Mouse (Mus musculus): ENCODE measurements around the gene Fam185a. TPM values are rescaled to one million over a fixed set of nuclear protein-coding genes. Genes with fewer than 3 reads are reported as not detected.

The Fam185a gene
- polyA plus RNA-seq, 1 experiment, result 2.4 TPM

DNA sequence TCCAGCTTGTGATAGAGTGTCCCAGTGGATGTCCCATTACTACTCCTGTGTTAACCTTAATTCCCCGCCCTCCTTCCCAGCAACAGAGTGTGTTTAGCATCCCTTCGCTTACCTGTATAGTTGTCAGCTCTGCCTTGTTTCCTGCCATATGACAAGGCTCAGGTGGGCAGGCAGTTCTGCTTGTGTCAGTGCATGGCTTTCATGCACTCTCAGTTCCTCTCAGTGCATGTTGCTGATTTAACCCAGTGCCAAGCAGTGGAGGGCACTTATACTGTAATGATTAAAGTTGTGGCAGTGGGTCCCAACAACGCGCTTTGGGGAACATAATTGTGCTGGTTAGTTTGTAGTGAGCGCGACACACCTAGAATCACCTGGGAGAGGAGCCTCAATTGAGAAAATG, 1.9 kb downstream of the Fam185a start:
- DNase-seq (ENCODE audit: low spot score), result no peak

DNA sequence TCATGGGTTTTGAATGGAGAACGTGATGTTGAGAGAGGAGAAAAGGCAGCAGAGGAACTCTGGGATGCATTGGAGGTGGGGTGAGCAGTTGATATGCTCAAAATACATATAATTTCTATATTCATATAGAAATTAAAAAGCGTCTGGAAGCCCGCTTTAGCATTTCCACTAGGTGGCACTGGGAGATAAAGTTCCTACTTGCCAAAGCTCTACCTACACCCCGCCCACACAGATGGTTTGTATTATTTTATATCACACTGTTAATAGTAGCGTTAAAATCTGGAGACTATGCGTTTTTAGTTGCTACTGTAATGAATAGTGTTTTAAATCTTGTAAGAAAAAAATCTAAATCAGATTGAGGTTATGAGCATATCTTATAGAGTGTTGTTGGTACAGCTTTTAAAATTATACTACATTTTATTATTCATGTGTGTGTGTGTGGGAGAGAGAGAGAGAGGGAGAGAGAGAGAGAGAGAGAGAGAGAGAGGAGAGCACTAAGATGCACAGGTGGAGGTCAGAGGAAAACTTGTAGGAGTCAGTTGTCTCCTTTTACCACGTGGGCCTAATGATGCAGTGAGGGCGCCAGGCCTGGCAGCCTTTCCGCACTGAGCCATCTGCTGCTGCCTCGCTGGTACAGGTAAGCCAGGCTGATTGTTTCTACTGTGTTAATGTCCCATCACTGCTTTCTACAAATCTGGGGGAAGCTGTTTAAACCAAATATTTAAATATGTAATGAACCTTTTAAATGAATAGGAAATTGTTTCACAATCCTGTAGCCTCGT, 9.6 kb downstream of the Fam185a start:
- no peak for DNase-seq (ENCODE audit: low spot score)

GRCm38 (mm10) chr5:21436471-21436975, 11.8 kb downstream of the Fam185a start:
- DNase-seq (ENCODE audit: low spot score), result no peak

DNA sequence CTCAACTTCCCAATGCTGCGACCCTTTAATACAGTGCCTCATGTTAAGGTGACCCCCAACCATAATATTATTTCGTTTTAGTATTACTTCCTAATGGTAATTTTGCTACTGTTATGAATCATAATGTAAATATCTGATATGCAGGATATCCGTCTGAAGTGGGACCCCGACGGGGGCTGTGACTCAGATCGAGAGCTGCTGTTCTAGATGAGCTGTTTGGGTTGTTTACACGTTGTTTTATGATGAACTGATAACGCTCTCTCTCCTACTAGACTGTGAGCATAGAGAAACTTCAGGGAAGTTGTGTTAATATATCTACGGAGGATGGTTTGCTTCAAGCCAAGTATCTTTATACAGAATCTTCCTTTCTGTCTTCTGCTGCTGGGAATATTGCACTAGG, 13.7 kb downstream of the Fam185a start:
- DNase-seq (ENCODE audit: low spot score), result no peak

DNA sequence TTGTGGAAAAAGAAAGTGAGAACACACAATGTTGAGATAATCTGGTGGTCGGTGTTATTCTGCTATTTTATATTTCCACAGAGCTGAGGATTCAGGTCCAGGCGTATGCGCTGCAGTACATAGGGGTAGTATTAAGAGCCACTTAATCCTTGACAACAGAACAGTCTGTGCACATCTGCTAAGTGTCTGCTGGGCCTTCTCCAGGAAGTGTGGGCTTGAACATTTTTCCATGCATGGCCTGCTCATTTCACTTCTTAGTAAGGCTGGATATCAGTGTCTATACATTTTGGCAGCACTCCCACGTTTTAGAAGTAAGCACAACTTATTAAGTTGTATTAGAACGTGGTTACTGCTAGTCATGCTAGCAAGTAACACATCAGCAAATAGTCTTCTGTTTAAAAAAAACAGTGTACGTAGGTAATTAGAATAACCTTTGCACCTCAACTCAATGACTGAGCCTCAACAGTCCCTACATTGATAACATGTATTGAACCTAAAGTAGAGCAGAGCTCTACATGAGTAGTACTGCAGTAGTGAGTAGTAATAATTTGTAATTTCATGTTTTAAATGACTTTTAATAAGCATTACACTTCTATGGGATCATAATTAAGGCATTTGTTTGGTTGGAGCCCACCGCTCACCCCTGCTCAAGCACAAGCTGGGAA, 14.8 kb downstream of the Fam185a start:
- DNase-seq (ENCODE audit: low spot score), result no peak

DNA sequence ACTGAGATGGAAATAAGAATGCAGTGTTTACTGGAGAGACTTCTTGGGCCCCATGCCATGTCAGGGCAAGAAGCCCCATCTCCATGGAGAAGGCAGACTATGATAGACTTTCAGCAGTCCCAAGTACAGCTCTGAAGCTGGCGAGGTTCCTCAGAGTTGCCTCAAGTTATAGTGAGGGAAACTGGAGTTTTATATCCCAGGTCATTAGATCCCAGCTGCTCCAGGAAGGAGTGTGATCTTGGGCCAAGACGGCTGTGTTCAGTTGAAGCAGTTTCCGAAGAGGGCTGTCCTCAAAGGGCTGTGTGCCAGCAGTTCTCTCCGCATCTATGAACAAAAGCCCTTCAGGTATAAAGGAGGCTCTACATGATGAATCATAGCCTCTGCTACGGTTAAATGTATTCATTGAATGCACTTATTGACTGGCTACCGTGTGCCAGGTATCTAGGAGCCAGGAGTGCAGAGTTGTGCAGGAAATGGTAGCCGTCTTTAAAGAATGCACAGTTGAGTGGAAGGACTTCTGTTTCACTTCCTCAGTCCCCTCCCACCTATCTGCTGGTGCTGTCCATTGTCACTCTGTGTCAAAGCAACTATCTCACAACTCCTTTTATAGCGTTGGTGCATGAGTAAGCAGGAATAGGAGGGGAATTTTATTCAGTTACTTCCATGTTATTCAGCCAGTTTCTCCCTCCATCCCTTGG, 16.2 kb downstream of the Fam185a start:
- no peak for DNase-seq (ENCODE audit: low spot score)

DNA sequence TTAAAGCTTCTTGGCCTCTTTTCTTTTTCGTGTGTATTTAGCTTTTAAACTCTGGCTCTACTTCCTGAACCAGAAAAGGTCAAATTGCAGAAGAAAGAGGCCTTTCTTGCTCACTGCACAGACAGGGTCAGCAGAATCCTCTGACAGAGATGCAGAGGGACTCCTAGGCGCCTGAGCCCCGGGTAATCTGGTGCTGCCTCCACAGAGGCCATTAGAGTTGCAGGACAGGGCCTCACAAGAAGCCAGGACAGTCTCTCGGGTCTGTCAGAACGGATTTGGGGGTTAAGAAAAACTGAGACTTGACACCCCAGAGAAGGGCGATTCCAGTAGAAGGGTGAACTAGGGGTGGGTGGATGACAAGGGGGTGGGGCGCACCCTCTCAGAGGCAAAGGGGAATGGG, 42.6 kb downstream of the Fam185a start:
- no peak for DNase-seq (ENCODE audit: low spot score)

- DNase-seq (ENCODE audit: low spot score), result no peak
Measured at GRCm38 (mm10) chr5:21468100-21468499, 43.3 kb downstream of the Fam185a start.

DNA sequence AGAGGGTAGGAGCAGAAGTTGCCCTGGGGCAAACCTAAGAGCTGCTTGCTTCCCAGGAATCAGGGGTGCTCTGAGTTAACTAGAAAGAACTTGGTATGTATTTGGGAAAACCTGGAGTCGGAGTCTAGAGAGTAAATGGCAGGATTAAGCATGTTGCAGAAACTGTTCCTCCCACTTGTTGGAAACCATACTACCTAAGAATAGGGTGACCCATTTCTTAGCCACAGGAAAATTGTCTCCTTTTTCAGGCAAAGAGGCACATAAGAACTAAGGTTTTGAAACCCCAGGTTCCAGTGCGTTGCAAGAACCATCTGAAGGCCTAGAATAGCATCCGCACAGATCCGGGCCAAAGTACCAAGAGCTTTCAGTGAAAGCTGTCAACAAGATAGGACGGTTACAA, 53.7 kb downstream of the Fam185a start:
- DNase-seq (ENCODE audit: low spot score), result no peak

DNA sequence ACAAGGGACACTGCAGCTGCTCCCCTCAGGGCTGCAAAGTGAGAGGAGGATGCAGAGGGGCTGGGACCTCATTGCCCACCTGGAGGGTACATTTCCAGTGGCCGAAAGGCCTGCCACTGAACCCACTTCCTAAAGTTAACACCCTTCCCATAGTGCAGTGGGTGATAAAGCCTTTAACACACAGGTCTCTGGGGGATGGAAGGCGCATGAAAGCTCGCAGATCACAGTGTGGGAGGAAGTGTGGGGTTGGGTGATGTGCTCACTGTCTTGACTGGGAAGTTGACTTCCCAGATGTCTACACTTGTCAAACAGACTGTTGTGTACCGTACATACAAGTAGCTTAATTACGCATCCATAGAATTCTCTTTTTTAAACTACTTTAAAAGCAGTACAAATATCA, 55.0 kb downstream of the Fam185a start:
- no peak for DNase-seq (ENCODE audit: low spot score)

- DNase-seq (ENCODE audit: low spot score), result no peak
Measured at GRCm38 (mm10) chr5:21481521-21481920, 56.8 kb downstream of the Fam185a start.

DNA sequence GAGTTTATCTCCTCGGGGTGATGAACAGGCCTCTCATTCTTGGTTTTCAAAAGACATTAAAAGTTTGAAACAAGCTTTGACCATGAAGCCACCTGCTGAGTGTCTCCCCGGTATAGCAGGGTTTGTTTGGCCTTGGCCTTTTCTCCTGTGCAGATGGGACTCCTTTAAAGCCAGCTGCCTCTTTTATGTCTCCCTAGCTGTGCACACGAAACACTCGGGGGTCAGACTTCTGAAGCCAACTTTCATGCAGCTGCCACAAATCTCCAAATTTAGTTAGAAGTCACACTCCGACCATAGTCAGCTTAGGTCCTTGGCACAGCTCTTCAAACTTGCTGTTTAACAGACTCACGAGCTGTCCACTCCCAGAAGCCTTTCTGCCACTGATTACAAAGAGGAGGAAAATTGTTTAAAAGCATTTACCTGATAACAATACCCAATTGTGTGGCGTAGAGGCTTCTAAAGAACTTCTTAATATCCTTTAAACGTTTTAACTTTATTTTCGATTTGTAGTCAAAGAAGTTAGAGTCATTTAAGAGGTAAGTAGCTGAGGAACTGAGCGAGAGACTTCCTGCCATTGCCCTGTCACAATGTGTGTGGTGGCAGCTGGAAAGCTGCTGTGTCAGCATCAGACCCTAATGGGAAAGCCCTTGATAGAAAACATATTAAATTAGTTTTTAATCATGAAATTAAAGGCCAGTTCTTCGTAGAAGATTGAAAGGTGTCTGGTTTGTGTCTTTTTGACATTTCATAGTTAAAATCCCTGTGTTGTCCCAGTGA, 57.9 kb downstream of the Fam185a start:
- no peak for DNase-seq (ENCODE audit: low spot score)

DNA sequence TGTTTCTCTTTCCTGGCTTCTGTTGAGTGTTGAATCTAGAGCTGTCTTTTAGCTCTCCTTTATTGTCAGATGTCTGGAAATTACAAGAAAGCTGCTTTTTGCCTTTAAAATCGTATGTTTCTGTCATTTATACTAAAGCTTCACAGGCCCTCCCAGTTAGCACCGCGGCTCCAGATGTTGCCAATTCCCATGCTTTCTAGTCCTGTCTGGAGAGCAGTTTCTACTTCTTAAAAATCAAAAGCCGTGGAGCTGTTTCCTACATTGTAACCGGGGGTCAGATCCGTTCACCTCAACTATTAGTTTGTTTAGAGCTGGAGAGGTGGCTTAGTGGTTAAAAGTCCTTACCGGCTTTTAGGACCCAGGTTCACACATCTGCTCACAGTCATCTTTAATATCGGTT, 58.5 kb downstream of the Fam185a start:
- DNase-seq (ENCODE audit: low spot score), result no peak

DNA sequence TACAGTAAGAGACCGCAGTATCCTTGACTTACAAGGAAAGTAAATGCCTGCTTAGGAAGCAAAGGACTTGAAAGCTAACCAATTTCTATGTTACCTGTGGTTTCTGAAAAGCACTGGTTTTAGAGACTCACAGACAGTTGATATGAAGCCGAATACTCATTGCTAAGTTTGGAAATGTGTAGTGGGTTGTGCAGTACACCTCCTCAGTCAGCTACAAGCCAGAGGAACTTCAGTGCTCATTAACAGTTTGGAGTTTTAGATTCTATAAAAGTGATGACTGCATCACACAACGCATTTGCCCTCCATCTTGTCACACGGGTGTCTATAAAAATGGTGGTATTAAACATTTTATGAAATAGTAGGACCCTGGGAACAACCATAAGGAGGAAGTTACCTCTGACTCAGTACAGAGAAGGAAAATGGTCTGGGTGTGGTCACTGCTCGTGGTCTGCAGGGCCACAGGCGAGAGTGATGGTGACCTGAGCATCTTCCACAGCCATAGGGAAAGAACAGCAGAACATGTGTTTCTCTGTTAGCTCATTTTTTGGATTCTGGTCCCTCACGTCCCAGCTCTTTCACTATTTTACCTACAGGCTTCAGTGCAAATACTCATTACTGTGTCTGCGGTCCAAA, 60.6 kb downstream of the Fam185a start:
- no peak for DNase-seq (ENCODE audit: low spot score)

GRCm38 (mm10) chr5:21486798-21487197, 62.0 kb downstream of the Fam185a start:
- DNase-seq (ENCODE audit: low spot score), result no peak

- DNase-seq (ENCODE audit: low spot score), result no peak
Measured at GRCm38 (mm10) chr5:21487306-21487705, 62.5 kb downstream of the Fam185a start.

DNA sequence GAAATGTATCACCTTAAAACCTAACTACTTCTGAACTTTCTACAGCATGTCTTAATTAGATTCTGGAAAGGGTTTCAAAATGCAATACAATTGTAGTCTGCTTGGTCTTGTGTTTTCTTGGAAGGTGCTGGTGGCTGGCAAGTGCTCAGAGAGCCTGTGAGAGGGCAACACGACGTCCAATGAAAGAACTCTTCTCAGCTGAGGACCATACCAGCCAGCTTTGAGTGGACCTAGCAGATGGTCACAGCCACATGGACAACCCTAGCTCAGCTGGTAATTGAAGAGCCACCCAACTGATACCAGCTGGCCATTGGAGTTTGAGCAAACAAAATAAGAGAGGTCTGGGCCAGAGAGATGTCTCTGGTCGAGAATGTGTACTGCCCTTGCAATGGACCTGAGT, 63.0 kb downstream of the Fam185a start:
- no peak for DNase-seq (ENCODE audit: low spot score)

DNA sequence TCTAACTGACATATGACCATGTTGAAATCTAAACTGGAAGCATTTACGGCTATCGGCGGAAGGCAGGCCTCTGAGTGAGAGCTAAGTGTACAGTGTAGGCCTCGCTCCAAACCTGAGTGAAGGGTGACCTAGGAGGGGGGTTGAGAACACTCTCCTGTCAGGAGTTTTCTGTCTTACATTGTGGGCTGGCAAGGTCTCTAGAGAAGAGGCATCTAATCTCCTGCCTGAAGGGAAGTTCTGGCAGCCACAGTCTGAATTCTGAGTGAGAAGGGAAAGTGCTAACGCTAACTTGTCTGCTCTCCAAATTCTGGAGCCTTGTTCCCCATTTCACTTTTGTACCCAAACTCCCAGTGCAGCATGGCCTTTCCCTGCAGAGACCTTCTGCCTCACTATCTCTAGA, 63.7 kb downstream of the Fam185a start:
- DNase-seq (ENCODE audit: low spot score), result no peak

GRCm38 (mm10) chr5:21489135-21489534, 64.4 kb downstream of the Fam185a start:
- DNase-seq (ENCODE audit: low spot score), result no peak

DNA sequence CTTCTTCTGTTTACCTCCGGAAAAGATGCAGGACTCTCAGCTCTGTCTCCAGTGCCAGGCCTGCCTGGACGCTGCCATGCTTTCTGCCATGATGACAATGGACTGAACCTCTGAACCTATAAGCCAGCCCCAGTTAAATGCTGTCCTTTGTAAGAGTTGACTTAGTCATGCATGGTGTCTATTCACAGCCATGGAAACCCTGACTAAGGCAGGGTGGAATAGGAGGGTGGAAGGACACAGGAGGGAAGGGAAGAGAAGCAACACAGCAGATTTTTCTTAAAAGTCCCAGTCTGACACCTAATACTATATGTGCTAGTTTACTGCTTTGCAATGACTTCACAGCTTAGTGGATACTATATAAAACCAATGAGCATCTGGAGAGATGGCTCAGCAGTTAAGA, 66.7 kb downstream of the Fam185a start:
- no peak for DNase-seq (ENCODE audit: low spot score)

DNA sequence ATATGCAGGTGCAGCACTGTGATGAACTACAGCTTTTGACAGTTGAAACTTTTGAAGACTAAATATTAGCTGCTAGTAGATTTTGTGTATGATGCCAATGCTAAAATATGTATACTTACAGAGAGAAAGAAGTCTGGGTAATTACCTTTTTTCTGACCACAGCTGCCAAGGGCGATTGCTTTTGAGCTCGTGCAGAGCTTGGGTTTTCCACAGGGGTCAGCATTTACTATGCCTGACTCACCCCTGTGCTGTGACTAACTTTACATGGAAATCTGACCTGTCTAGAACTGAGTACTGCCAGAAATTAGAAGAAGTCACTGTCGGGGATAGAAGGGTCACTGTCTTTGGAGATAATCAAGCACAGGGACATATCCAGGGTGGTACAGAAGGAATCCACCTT, 67.5 kb downstream of the Fam185a start:
- no peak for DNase-seq (ENCODE audit: low spot score)
